11 mouse cellular contexts compared by ENCODE assay signal in the genomic region with DNA sequence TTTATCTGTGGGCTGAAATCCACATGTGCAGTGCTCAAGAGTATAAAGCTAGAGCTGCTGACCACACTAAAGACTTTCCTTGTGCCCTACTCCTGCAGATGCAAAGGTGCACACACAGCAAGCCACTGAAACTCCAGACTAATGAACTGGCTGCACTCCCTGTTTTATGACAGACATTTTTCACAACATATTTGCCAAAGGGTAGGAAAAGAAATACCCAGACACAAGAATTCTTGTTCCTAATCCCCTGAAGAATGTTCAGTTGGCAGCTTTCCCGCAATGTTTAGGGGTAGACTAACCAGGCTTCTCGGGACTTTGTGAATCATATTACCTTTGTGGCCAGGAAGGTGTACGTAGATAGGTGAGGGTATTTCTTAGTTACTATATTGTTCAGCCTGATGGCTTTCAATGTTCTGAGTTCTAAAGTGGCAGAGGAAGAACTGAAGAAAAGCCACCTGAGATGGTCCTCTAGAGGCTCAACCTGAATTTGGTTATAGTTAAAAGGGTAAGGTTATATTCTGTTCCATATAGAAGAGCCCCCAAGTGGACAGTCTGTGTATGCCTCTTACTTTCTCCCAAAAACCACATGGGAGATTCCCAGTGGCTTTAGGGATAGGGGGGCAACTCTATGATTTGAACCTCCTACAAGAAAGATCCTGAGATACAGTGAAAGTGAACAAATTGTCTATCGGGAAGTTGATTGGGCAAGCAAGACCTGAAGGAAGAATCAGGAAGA.
DNase-seq lines count a peak whose midpoint lies in the region; ATAC-seq and TF ChIP-seq lines count a peak whose summit lies in the region.
"Had no signal": no experiment of that assay in that cellular context is flagged by ENCODE, and none has a peak within 500 bp of the region (broad histone marks: within the 10 kb centered on the region; RNA-seq: fewer than 3 reads in every experiment).

No protein-coding gene starts in this region.

- in situ Hi-C loops in Patski (cut with MboI; ENCODE audit: low pct_unique_long_range_greater_than_20kb) = no loop called here

- H3K9me3 ChIP-seq in forebrain, embryonic 11.5 days (ENCODE audit: control insufficient read depth, low read length) = no peaks in the 10 kb centered on the region
- no peaks in the 10 kb centered on the region for H3K9me3 ChIP-seq in forebrain, embryonic 16.5 days (ENCODE audit: control insufficient read depth, low read length)
- no peaks in the 10 kb centered on the region for H3K9me3 ChIP-seq in limb, embryonic 13.5 days
- H3K9me3 ChIP-seq: midbrain, embryonic 15.5 days had no signal

- POLR2A ChIA-PET in Patski (lab: Charles Lee) = no interaction called here

- H3K4me2 ChIP-seq in forebrain, embryonic 11.5 days (ENCODE audit: low read depth, low read length, severe bottlenecking) = no peak overlapping the region
- H3K4me2 ChIP-seq in forebrain, embryonic 16.5 days (ENCODE audit: low read length) = no peak overlapping the region
- peak overlapping the region; percentile 11; the same call in 1 of the 2 replicates for H3K4me2 ChIP-seq in limb, embryonic 13.5 days (replicated peaks)
- H3K4me2 ChIP-seq: midbrain, embryonic 15.5 days had no signal

- no peak for DNase-seq in forebrain, embryonic 11.5 days (ENCODE audit: low spot score)
- DNase-seq in layer of hippocampus, adult 2 months (ENCODE audit: low spot score in 2 of 2) = no peak
- DNase-seq in layer of hippocampus, adult 11-12 months (ENCODE audit: low spot score) = no peak
- DNase-seq in Patski (ENCODE audit: low read depth, low spot score) = peak; percentile 46
- DNase-seq in gastrocnemius, postnatal 36 days = no peak
- DNase-seq: adrenal gland, postnatal 14 days; kidney, adult 18-20 months; lung, adult 2 months had no signal

- no peaks in the 10 kb centered on the region for H3K4me1 ChIP-seq in forebrain, embryonic 11.5 days (replicated peaks; ENCODE audit: control insufficient read depth, insufficient read depth, low read length)
- 0 out of 2 replicates have a peak, but pooled peaks cover 2% of the 10 kb centered on the region for H3K4me1 ChIP-seq in forebrain, embryonic 16.5 days (replicated peaks; ENCODE audit: control insufficient read depth, insufficient read depth, low read length)
- peaks cover 27% of the 10 kb centered on the region for H3K4me1 ChIP-seq in limb, embryonic 13.5 days
- H3K4me1 ChIP-seq: midbrain, embryonic 15.5 days had no signal

- intact Hi-C loops in gastrocnemius, postnatal 36 days (cut with DNase I) = no loop called here

- no peaks in the 10 kb centered on the region for H3K36me3 ChIP-seq in forebrain, embryonic 11.5 days (ENCODE audit: control insufficient read depth, insufficient read depth, low read length)
- H3K36me3 ChIP-seq in forebrain, embryonic 16.5 days (ENCODE audit: control insufficient read depth, insufficient read depth) = no peaks in the 10 kb centered on the region
- no peaks in the 10 kb centered on the region for H3K36me3 ChIP-seq in limb, embryonic 13.5 days
- H3K36me3 ChIP-seq: midbrain, embryonic 15.5 days had no signal

- ATAC-seq in forebrain, embryonic 11.5 days (replicated peaks; ENCODE audit: low FRiP score) = 0 out of 2 replicates have a peak, but pooled peaks have one; percentile 39
- no peak for ATAC-seq in forebrain, embryonic 16.5 days
- peak; percentile 83 for ATAC-seq in Patski
- peak; percentile 55 for ATAC-seq in limb, embryonic 13.5 days (ENCODE audit: low FRiP score, low read depth)
- ATAC-seq: midbrain, embryonic 15.5 days had no signal

- CTCF ChIA-PET in Patski (lab: Charles Lee) = interaction anchor here (0.9 to 1.2 kb wide), 2 partner anchors 10 to 11 kb away, joined by 3 to 5 read pairs; no protein-coding TSS in a partner anchor

- H3K27me3 ChIP-seq in forebrain, embryonic 11.5 days (ENCODE audit: control insufficient read depth, insufficient read depth, low read length) = no peaks in the 10 kb centered on the region
- H3K27me3 ChIP-seq in forebrain, embryonic 16.5 days (replicated peaks; ENCODE audit: control insufficient read depth, insufficient read depth, low read length) = no peaks in the 10 kb centered on the region
- no peaks in the 10 kb centered on the region for H3K27me3 ChIP-seq in Patski
- H3K27me3 ChIP-seq in limb, embryonic 13.5 days = no peaks in the 10 kb centered on the region
- H3K27me3 ChIP-seq: midbrain, embryonic 15.5 days had no signal

- peak; percentile 71 for TF ChIP-seq CTCF in layer of hippocampus, adult 2 months (conservative IDR thresholded peaks at IDR 0.05)
- peak; percentile 30 for TF ChIP-seq CTCF in Patski (IDR thresholded peaks at IDR 0.05)

- no peak overlapping the region for H3K9ac ChIP-seq in forebrain, embryonic 11.5 days (ENCODE audit: low read length)
- H3K9ac ChIP-seq in forebrain, embryonic 16.5 days (replicated peaks; ENCODE audit: low read depth, low read length) = no peak overlapping the region
- H3K9ac ChIP-seq in limb, embryonic 13.5 days = no peak overlapping the region
- H3K9ac ChIP-seq: midbrain, embryonic 15.5 days had no signal

- no peak overlapping the region for H3K27ac ChIP-seq in forebrain, embryonic 11.5 days (ENCODE audit: low read depth, low read length)
- no peak overlapping the region for H3K27ac ChIP-seq in forebrain, embryonic 16.5 days (ENCODE audit: low read length)
- H3K27ac ChIP-seq in layer of hippocampus, adult 2 months = no peak overlapping the region
- peak overlapping the region; percentile 91 for H3K27ac ChIP-seq in limb, embryonic 13.5 days
- H3K27ac ChIP-seq: midbrain, embryonic 15.5 days had no signal

- no peak overlapping the region for H3K4me3 ChIP-seq in forebrain, embryonic 11.5 days (ENCODE audit: low read depth, low read length)
- no peak overlapping the region for H3K4me3 ChIP-seq in forebrain, embryonic 16.5 days (replicated peaks; ENCODE audit: low read length)
- H3K4me3 ChIP-seq in layer of hippocampus, adult 2 months = no peak overlapping the region
- no peak overlapping the region for H3K4me3 ChIP-seq in limb, embryonic 13.5 days
- H3K4me3 ChIP-seq: midbrain, embryonic 15.5 days had no signal

- 72% methylated on average over 4 of the region's 4 CpGs for WGBS in forebrain, embryonic 11.5 days
- WGBS in forebrain, embryonic 16.5 days = 56% methylated on average over 4 of the region's 4 CpGs
- 39% methylated on average over 4 of the region's 4 CpGs for WGBS in limb, embryonic 13.5 days
